In genomic region chr12:12938850-12939249, GRCm38 (mm10) we compare ENCODE assay signal across 9 mouse cellular contexts. TPM values are rescaled to one million over a fixed set of nuclear protein-coding genes. Genes with fewer than 3 reads are reported as not detected.
DNase-seq lines count a peak whose midpoint lies in the region; ATAC-seq and TF ChIP-seq lines count a peak whose summit lies in the region.
"Had no signal": no experiment of that assay in that cellular context is flagged by ENCODE, and none has a peak within 500 bp of the region (broad histone marks: within the 10 kb centered on the region; RNA-seq: fewer than 3 reads in every experiment).

No protein-coding gene starts in this region.

- TF ChIP-seq POLR2A in thymus, adult 2 months (IDR thresholded peaks at IDR 0.05; ENCODE audit: control insufficient read depth, extremely low read depth, insufficient read depth, low read length, poor library complexity): no peak

- H3K9me3 ChIP-seq in embryonic facial prominence, embryonic 13.5 days: no peaks in the 10 kb centered on the region
- H3K9me3 ChIP-seq in heart, embryonic 11.5 days (replicated peaks; ENCODE audit: control insufficient read depth, low read length): no peaks in the 10 kb centered on the region
- H3K9me3 ChIP-seq in kidney, embryonic 15.5 days (replicated peaks): no peaks in the 10 kb centered on the region
- no peaks in the 10 kb centered on the region for H3K9me3 ChIP-seq in liver, embryonic 11.5 days (ENCODE audit: control insufficient read depth, low read length)
- H3K9me3 ChIP-seq in neural tube, embryonic 11.5 days (ENCODE audit: control insufficient read depth, low read length): no peaks in the 10 kb centered on the region

- peak overlapping the region; percentile 74 for H3K4me3 ChIP-seq in embryonic facial prominence, embryonic 13.5 days
- H3K4me3 ChIP-seq in heart, embryonic 11.5 days (ENCODE audit: low read depth, low read length): peak overlapping the region; percentile 88
- H3K4me3 ChIP-seq in kidney, embryonic 15.5 days (replicated peaks): peak overlapping the region; percentile 83
- peak overlapping the region; percentile 71 for H3K4me3 ChIP-seq in liver, embryonic 11.5 days (ENCODE audit: low read depth, low read length)
- peak overlapping the region; percentile 87 for H3K4me3 ChIP-seq in neural tube, embryonic 11.5 days (ENCODE audit: low read depth, low read length)
- H3K4me3 ChIP-seq in thymus, adult 2 months (ENCODE audit: control insufficient read depth, insufficient read depth, low read length): peak overlapping the region; percentile 64

- TF ChIP-seq CTCF in thymus, adult 2 months (IDR thresholded peaks at IDR 0.05; ENCODE audit: borderline replicate concordance, control insufficient read depth, extremely low read depth, insufficient read depth, low read length, poor library complexity): peak; percentile 78; the same call in 1 of the 2 replicates

- peak overlapping the region; percentile 96 for H3K4me2 ChIP-seq in embryonic facial prominence, embryonic 13.5 days
- peak overlapping the region; percentile 91 for H3K4me2 ChIP-seq in heart, embryonic 11.5 days
- peak overlapping the region; percentile 88 for H3K4me2 ChIP-seq in kidney, embryonic 15.5 days
- peak overlapping the region; percentile 92 for H3K4me2 ChIP-seq in liver, embryonic 11.5 days
- peak overlapping the region; percentile 67 for H3K4me2 ChIP-seq in neural tube, embryonic 11.5 days (ENCODE audit: low read depth)

- peak overlapping the region; percentile 91; the same call in 1 of the 2 replicates for H3K27ac ChIP-seq in embryonic facial prominence, embryonic 13.5 days
- peak overlapping the region; percentile 46 for H3K27ac ChIP-seq in heart, embryonic 11.5 days (ENCODE audit: low read depth, low read length)
- peak overlapping the region; percentile 94 for H3K27ac ChIP-seq in kidney, embryonic 15.5 days
- H3K27ac ChIP-seq in liver, embryonic 11.5 days (ENCODE audit: low read depth, low read length): peak overlapping the region; percentile 19; the same call in 1 of the 2 replicates
- peak overlapping the region; percentile 95 for H3K27ac ChIP-seq in neural tube, embryonic 11.5 days (ENCODE audit: low read depth, low read length)
- H3K27ac ChIP-seq in thymus, adult 2 months (ENCODE audit: control insufficient read depth, insufficient read depth, low read length): no peak overlapping the region

- no peak for ATAC-seq in embryonic facial prominence, embryonic 13.5 days (ENCODE audit: insufficient number of reproducible peaks, insufficient read depth, low FRiP score, low TSS enrichment, low read depth)
- ATAC-seq in heart, embryonic 11.5 days (replicated peaks; ENCODE audit: insufficient number of reproducible peaks, low FRiP score, low TSS enrichment): 0 out of 2 replicates have a peak, but pooled peaks have one; percentile 4
- ATAC-seq in kidney, embryonic 15.5 days (replicated peaks; ENCODE audit: low FRiP score): peak; percentile 24; the same call in 1 of the 2 replicates
- no peak for ATAC-seq in liver, embryonic 11.5 days (replicated peaks; ENCODE audit: low FRiP score)
- ATAC-seq in neural tube, embryonic 11.5 days (ENCODE audit: insufficient read depth, low FRiP score, low TSS enrichment): no peak

- H3K27me3 ChIP-seq in embryonic facial prominence, embryonic 13.5 days: peaks cover 3% of the 10 kb centered on the region
- H3K27me3 ChIP-seq in heart, embryonic 11.5 days (ENCODE audit: control insufficient read depth, insufficient read depth, low read length): no peaks in the 10 kb centered on the region
- no peaks in the 10 kb centered on the region for H3K27me3 ChIP-seq in kidney, embryonic 15.5 days
- peaks cover 30% of the 10 kb centered on the region for H3K27me3 ChIP-seq in liver, embryonic 11.5 days (replicated peaks; ENCODE audit: control insufficient read depth, insufficient read depth, low read length)
- no peaks in the 10 kb centered on the region for H3K27me3 ChIP-seq in neural tube, embryonic 11.5 days (ENCODE audit: control insufficient read depth, insufficient read depth, low read length)
- H3K27me3 ChIP-seq in thymus, adult 2 months (ENCODE audit: control insufficient read depth, insufficient read depth, low read length): peaks cover 9% of the 10 kb centered on the region

- peak; percentile 7 to 55 for DNase-seq in spleen, postnatal 10 days (ENCODE audit: low spot score in 2 of 2)
- DNase-seq in spleen, postnatal 14 days (ENCODE audit: low spot score in 2 of 2): no peak
- peak; percentile 67 for DNase-seq in liver, embryonic 11.5 days (ENCODE audit: low spot score)
- DNase-seq in neural tube, embryonic 11.5 days (ENCODE audit: low spot score): peak; percentile 88
- DNase-seq in thymus, adult 2 months: peak; percentile 80

- H3K9ac ChIP-seq in embryonic facial prominence, embryonic 13.5 days: peak overlapping the region; percentile 85
- H3K9ac ChIP-seq in heart, embryonic 11.5 days (ENCODE audit: low read depth, low read length): peak overlapping the region; percentile 92
- peak overlapping the region; percentile 75 for H3K9ac ChIP-seq in kidney, embryonic 15.5 days
- peak overlapping the region; percentile 47 for H3K9ac ChIP-seq in liver, embryonic 11.5 days (ENCODE audit: low read depth, low read length)
- peak overlapping the region; percentile 95 for H3K9ac ChIP-seq in neural tube, embryonic 11.5 days (ENCODE audit: low read length)

- H3K4me1 ChIP-seq in embryonic facial prominence, embryonic 13.5 days: peaks cover 28% of the 10 kb centered on the region
- peaks cover 10% of the 10 kb centered on the region; the same call in 1 of the 2 replicates for H3K4me1 ChIP-seq in heart, embryonic 11.5 days (ENCODE audit: control insufficient read depth, insufficient read depth, low read length)
- peaks cover 33% of the 10 kb centered on the region for H3K4me1 ChIP-seq in kidney, embryonic 15.5 days
- H3K4me1 ChIP-seq in liver, embryonic 11.5 days (replicated peaks; ENCODE audit: control insufficient read depth, insufficient read depth, low read length): peaks cover 5% of the 10 kb centered on the region; the same call in 1 of the 2 replicates
- H3K4me1 ChIP-seq in neural tube, embryonic 11.5 days (ENCODE audit: control insufficient read depth, insufficient read depth, low read length): peaks cover 9% of the 10 kb centered on the region
- peaks cover 44% of the 10 kb centered on the region for H3K4me1 ChIP-seq in thymus, adult 2 months (replicated peaks; ENCODE audit: control insufficient read depth, insufficient read depth, low read length)

- WGBS in embryonic facial prominence, embryonic 13.5 days: under 1% methylated on average over 12 of the region's 12 CpGs
- WGBS in heart, embryonic 11.5 days (ENCODE audit: insufficient replicate concordance): 0% methylated on average over 12 of the region's 12 CpGs
- WGBS in kidney, embryonic 15.5 days: under 1% methylated on average over 12 of the region's 12 CpGs
- WGBS in liver, embryonic 11.5 days: 2% methylated on average over 12 of the region's 12 CpGs
- WGBS in neural tube, embryonic 11.5 days: under 1% methylated on average over 12 of the region's 12 CpGs
- WGBS in thymus, adult 2 months: 1% methylated on average over 12 of the region's 12 CpGs

- H3K36me3 ChIP-seq in embryonic facial prominence, embryonic 13.5 days: peaks cover 21% of the 10 kb centered on the region
- peaks cover 12% of the 10 kb centered on the region; the same call in 1 of the 2 replicates for H3K36me3 ChIP-seq in heart, embryonic 11.5 days (ENCODE audit: control insufficient read depth, insufficient read depth, low read length)
- H3K36me3 ChIP-seq in kidney, embryonic 15.5 days: peaks cover 26% of the 10 kb centered on the region
- H3K36me3 ChIP-seq in liver, embryonic 11.5 days (ENCODE audit: control insufficient read depth, insufficient read depth, low read length): peaks cover 5% of the 10 kb centered on the region; the same call in 1 of the 2 replicates
- H3K36me3 ChIP-seq in neural tube, embryonic 11.5 days (ENCODE audit: control insufficient read depth, insufficient read depth, low read length): peaks cover 8% of the 10 kb centered on the region
- H3K36me3 ChIP-seq in thymus, adult 2 months (ENCODE audit: control insufficient read depth, insufficient read depth, low read length): no peaks in the 10 kb centered on the region
- H3K36me3 ChIP-seq: G1E had no signal

RNA-seq across cellular contexts. Expression of gene Mycn, which starts 2.9 kb away (rescaled TPM):
- 35.5 and 43.4 TPM in 2 replicates for polyA plus RNA-seq in embryonic facial prominence, embryonic 13.5 days (2015; fragmentation: Nextera tagmentation; extraction: Ambion mirVana)
- polyA plus RNA-seq in heart, embryonic 11.5 days (2014; fragmentation: Nextera tagmentation; extraction: Ambion mirVana): 53.3 and 58.4 TPM in 2 replicates
- polyA plus RNA-seq in kidney, embryonic 15.5 days (2015; fragmentation: Nextera tagmentation; extraction: Ambion mirVana): 85.5 and 87.2 TPM in 2 replicates
- 35.4 and 36.3 TPM in 2 replicates for polyA plus RNA-seq in liver, embryonic 11.5 days (2014; fragmentation: Nextera tagmentation; extraction: Ambion mirVana)
- 101 and 107 TPM in 2 replicates for polyA plus RNA-seq in neural tube, embryonic 11.5 days (2014; fragmentation: Nextera tagmentation; extraction: Ambion mirVana)
- 2.9 and 3.4 TPM in 2 replicates for polyA plus RNA-seq in thymus, adult 2 months (2012; rRNA removed)
- polyA plus RNA-seq: G1E had no signal

Comparison
In these comparisons a context has a peak if more than half of its experiments do, and no peak if none do; other contexts are left out.
1. DNase-seq: peak in spleen, postnatal 10 days (2 of 2), liver, embryonic 11.5 days (single experiment), neural tube, embryonic 11.5 days (single experiment) and thymus, adult 2 months (single experiment); none in spleen, postnatal 14 days (0 of 2).
2. ATAC-seq: peak in heart, embryonic 11.5 days (single experiment) and kidney, embryonic 15.5 days (single experiment); none in embryonic facial prominence, embryonic 13.5 days (single experiment), liver, embryonic 11.5 days (single experiment) and neural tube, embryonic 11.5 days (single experiment).
3. Peak in every context shown above with its lines, with median percentiles within 50 percentile points of each other: H3K4me2 ChIP-seq, H3K4me3 ChIP-seq and H3K9ac ChIP-seq.